Mouse (Mus musculus) heart, embryonic 14.5 days (tissue): Measurements from ENCODE around the gene Tm9sf1. TPM values are rescaled to one million over a fixed set of nuclear protein-coding genes. Genes with fewer than 3 reads are reported as not detected.

Source experiments
- ATAC-seq: fragments of 200-750 bp; cut with Nextera tagmentation; 2 replicates; pipeline ENCODE4 v1.8.0; 2017; ENCODE audit warnings: low read depth, moderate TSS enrichment; ENCODE audit not compliant: insufficient number of reproducible peaks, insufficient read depth, low FRiP score
- H3K27ac ChIP-seq, 2 experiments: fragments of 200-500 bp in 1 of 2; fragments of 300-500 bp in 1 of 2; sonication (generic) in 1 of 2; replicated peaks in 1 of 2; 2 replicates each; pipeline ENCODE4 v1.5.1; 2012 to 2014; ENCODE audit warnings: low read depth in 2 of 2, low read length in 2 of 2, control low read depth in 1 of 2, mild to moderate bottlenecking in 1 of 2, mixed read lengths in 1 of 2; ENCODE audit not compliant: control insufficient read depth in 1 of 2, insufficient read depth in 1 of 2
- H3K27me3 ChIP-seq: fragments of 300-500 bp; sonication (generic); 2 replicates; pipeline ENCODE4 v1.6.1; 2014; ENCODE audit warnings: mild to moderate bottlenecking, low read length, control low read depth; ENCODE audit not compliant: control insufficient read depth, insufficient read depth
- H3K36me3 ChIP-seq: fragments of 300-500 bp; sonication (generic); 2 replicates; pipeline ENCODE4 v1.6.1; 2014; ENCODE audit warnings: mild to moderate bottlenecking, control low read depth, low read length, mixed read lengths; ENCODE audit not compliant: control insufficient read depth, insufficient read depth
- H3K4me1 ChIP-seq, 2 experiments: fragments of 200-500 bp in 1 of 2; fragments of 300-500 bp in 1 of 2; sonication (generic) in 1 of 2; 2 replicates each; pipeline ENCODE4 v1.6.1; 2012 to 2014; ENCODE audit warnings: low read length in 2 of 2, control low read depth in 1 of 2, mixed read lengths in 1 of 2; ENCODE audit not compliant: control insufficient read depth in 2 of 2, insufficient read depth in 2 of 2
- H3K4me2 ChIP-seq: fragments of 300-500 bp; sonication (generic); 2 replicates; pipeline ENCODE4 v1.6.1; 2014; ENCODE audit warnings: mild to moderate bottlenecking, low read length
- H3K4me3 ChIP-seq, 2 experiments: fragments of 200-500 bp in 1 of 2; fragments of 300-500 bp in 1 of 2; sonication (generic) in 1 of 2; 2 replicates each; pipeline ENCODE4 v1.5.1; 2012 to 2014; ENCODE audit warnings: low read length in 2 of 2, mild to moderate bottlenecking in 2 of 2, control low read depth in 1 of 2, low read depth in 1 of 2, moderate library complexity in 1 of 2; ENCODE audit not compliant: control insufficient read depth in 1 of 2, insufficient read depth in 1 of 2
- H3K9ac ChIP-seq: fragments of 300-500 bp; sonication (generic); 2 replicates; pipeline ENCODE4 v1.6.1; 2014; ENCODE audit warnings: mild to moderate bottlenecking, low read length
- H3K9me3 ChIP-seq: fragments of 300-500 bp; sonication (generic); 2 replicates; pipeline ENCODE4 v1.6.1; 2016; ENCODE audit warnings: low read length, control low read depth; ENCODE audit not compliant: control insufficient read depth
- WGBS: fragments of 180-500 bp; shearing (Covaris S2); extraction: QIAGEN DNeasy Blood & Tissue Kit; methylation state at CpG from one replicate; pipeline ENCODE4 v1.1.7; 2014; 5-methylcytosine and 5-hydroxymethylcytosine counted together
- polyA plus RNA-seq: library from polyadenylated mRNA; unstranded; fragments of >200 nt; fragmentation: Nextera tagmentation; extraction: Ambion mirVana; gene quantifications from 2 replicates; pipeline ENCODE4 v1.2.1, GENCODE M21; 2014

The Tm9sf1 gene
- polyA plus RNA-seq, 1 experiment from 2014 or later, result 86.6 TPM

DNA sequence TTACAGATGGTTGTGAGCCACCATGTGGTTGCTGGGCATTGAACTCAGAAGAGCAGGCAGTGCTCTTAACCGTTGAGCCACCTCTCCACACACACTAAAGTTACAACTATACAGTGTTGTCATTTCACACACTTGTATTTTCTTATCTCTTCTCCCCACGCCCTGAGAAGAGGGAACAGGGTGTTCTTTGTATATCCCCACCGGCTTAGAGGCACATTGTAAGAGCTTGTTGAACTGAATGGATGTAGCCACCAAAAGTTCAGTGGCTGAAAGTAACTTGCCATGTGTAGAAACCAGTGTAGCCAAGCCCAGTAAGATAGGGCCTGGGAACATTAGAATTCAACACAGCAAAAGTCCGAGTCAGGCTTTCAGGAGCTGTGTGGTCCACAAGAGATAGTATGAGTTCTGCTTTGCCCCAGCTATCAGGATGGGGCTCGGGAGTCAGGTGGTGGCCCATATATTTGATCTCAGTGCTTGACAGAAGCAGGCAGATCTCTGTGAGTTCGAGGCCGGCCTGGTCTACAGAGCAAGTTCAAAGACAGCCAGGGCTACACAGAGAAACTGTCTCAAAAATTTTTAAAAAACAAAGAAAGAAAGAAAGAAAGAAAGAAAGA, 28.9 kb downstream of the Tm9sf1 start:
- H3K9ac ChIP-seq, result no peak overlapping the region
- no peak overlapping the region for H3K4me2 ChIP-seq
- H3K9me3 ChIP-seq, result no peaks in the 10 kb centered on the region
- no peak for ATAC-seq
- WGBS, result 58% methylated on average over 7 of the region's 7 CpGs
- H3K4me3 ChIP-seq, result no peak overlapping the region
- peaks cover 5 to 18% of the 10 kb centered on the region in 2 experiments; a peak in 3 of 4 replicates for H3K4me1 ChIP-seq
- H3K27ac ChIP-seq, result no peak overlapping the region
- peaks cover 6% of the 10 kb centered on the region for H3K36me3 ChIP-seq
- H3K27me3 ChIP-seq, result no peaks in the 10 kb centered on the region

DNA sequence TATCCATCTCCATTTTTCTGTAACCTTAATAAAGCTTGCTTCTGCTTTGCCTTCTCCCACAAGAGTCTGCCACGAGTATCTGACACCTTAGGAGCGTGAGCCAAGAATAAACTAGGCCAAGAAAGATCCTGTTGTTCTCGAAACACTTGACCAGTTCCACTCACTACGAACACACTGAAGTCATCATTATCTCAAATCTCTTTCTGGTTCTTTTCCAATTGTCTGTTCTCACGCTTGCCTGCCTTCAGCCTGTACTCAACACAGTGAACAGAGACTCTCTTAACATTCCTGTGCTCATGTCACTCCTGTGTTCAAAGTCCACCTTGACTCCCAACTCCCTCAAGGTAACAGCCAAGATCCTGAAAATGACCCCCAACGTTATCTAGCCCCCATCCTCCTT, 30.3 kb downstream of the Tm9sf1 start:
- Histone ChIP-seq H3K9ac (no peak overlapping the region), H3K4me2 (no peak overlapping the region), H3K9me3 (no peaks in the 10 kb centered on the region), H3K4me1 (peaks cover 3 to 12% of the 10 kb centered on the region in 2 experiments; a peak in 3 of 4 replicates), H3K27me3 (no peaks in the 10 kb centered on the region), H3K4me3 (no peak overlapping the region), H3K36me3 (peaks cover 19% of the 10 kb centered on the region), H3K27ac (0 out of 4 replicates have a peak overlapping the region, but pooled peaks of 1 of the 2 experiments have one; percentile 19)
- ATAC-seq, result no peak
- 18% methylated on average over 6 of the region's 6 CpGs for WGBS

DNA sequence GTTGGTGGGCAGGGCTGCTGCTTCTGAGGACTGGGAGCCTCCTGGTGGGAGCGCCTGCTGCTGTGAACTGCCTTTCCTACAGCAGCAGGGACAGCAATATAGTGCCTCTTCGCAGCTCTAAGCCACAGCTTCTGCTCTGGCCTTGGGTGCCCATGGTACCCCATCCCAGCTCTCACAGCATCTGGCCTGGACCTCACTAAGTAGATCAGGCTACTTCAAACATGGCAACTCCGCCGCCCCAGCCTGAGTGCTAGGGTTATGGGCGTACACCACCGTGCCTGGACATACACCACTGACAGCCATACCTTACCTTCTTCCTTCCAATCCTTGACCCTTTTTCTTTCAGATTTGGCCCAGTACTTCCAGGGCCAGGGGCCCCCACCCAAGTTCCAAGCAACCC, 35.3 kb downstream of the Tm9sf1 start:
- Histone ChIP-seq H3K36me3 (peaks cover 54% of the 10 kb centered on the region), H3K9ac (no peak overlapping the region), H3K27me3 (no peaks in the 10 kb centered on the region), H3K4me2 (no peak overlapping the region), H3K27ac (no peak overlapping the region), H3K4me1 (peaks cover 7 to 11% of the 10 kb centered on the region in 2 experiments; a peak in 3 of 4 replicates), H3K9me3 (no peaks in the 10 kb centered on the region), H3K4me3 (no peak overlapping the region)
- WGBS, result 95% methylated on average over 6 of the region's 6 CpGs
- ATAC-seq, result no peak

DNA sequence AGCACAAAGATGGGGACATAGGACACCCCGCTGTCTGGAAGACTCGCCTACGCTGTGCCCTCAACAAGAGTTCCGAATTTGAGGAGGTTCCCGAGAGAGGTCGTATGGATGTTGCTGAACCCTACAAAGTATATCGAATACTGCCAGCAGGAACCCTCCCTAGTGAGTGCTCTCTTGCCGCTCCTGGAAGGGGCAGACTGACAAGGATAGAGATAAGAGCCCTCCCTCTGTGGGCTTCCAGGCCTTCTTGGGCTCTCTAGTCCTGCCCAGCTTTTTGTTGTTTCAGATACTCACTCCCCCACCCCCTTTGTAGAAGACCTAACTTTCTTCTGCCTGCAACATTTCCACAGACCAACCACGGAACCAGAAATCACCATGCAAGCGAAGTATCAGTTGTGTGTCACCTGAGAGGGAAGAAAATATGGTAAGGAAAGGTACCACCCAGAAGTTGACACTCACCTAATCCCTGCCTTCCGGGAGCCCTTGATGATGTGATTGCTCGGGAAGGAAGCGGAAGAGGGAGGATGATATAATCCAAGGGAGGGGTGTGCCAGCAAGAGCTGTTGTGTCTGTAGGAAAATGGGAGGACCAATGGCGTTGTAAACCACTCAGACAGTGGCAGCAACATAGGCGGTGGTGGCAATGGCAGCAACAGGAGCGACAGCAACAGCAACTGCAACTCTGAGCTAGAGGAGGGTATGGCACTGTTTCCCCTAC, 37.7 kb downstream of the Tm9sf1 start:
- 80% methylated on average over 16 of the region's 16 CpGs for WGBS
- Histone ChIP-seq H3K9me3 (no peaks in the 10 kb centered on the region), H3K9ac (no peak overlapping the region)

DNA sequence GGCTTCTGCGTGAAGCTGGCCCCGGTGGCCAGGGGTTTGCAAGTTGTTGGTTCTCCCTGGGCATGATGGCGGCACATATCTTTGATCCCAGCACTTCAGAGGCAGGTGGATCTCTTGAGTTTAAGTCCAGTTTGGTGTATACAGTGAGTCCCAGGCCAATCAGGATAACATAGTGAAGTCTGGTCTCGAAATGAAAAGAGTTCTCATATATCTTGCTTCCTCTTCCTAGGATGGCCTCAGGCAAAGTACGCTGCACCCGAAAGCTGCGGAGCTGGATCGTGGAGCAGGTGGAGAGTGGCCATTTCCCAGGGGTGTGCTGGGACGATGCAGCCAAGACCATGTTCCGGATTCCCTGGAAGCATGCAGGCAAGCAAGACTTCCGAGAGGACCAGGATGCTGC, 38.8 kb downstream of the Tm9sf1 start:
- no peak overlapping the region for H3K27ac ChIP-seq
- ATAC-seq, result no peak
- WGBS, result 91% methylated on average over 11 of the region's 11 CpGs
- H3K9ac ChIP-seq, result no peak overlapping the region
- no peaks in the 10 kb centered on the region for H3K27me3 ChIP-seq
- H3K36me3 ChIP-seq, result peaks cover 84% of the 10 kb centered on the region
- no peaks in the 10 kb centered on the region for H3K9me3 ChIP-seq
- peak overlapping the region; percentile 78 for H3K4me2 ChIP-seq
- peak overlapping the region in 1 of 2 experiments; percentile 48; a peak in 1 of 4 replicates for H3K4me3 ChIP-seq
- peaks cover 7 to 8% of the 10 kb centered on the region in 2 experiments; a peak in 3 of 4 replicates for H3K4me1 ChIP-seq

More for the DNA sequence above, 37.7 kb downstream of the Tm9sf1 start:
- no peak overlapping the region for H3K4me3 ChIP-seq
- peaks cover 78% of the 10 kb centered on the region for H3K36me3 ChIP-seq
- no peaks in the 10 kb centered on the region for H3K27me3 ChIP-seq
- no peak overlapping the region for H3K4me2 ChIP-seq
- no peak for ATAC-seq
- H3K4me1 ChIP-seq, result peaks cover 7 to 8% of the 10 kb centered on the region in 2 experiments; a peak in 3 of 4 replicates
- no peak overlapping the region for H3K27ac ChIP-seq

DNA sequence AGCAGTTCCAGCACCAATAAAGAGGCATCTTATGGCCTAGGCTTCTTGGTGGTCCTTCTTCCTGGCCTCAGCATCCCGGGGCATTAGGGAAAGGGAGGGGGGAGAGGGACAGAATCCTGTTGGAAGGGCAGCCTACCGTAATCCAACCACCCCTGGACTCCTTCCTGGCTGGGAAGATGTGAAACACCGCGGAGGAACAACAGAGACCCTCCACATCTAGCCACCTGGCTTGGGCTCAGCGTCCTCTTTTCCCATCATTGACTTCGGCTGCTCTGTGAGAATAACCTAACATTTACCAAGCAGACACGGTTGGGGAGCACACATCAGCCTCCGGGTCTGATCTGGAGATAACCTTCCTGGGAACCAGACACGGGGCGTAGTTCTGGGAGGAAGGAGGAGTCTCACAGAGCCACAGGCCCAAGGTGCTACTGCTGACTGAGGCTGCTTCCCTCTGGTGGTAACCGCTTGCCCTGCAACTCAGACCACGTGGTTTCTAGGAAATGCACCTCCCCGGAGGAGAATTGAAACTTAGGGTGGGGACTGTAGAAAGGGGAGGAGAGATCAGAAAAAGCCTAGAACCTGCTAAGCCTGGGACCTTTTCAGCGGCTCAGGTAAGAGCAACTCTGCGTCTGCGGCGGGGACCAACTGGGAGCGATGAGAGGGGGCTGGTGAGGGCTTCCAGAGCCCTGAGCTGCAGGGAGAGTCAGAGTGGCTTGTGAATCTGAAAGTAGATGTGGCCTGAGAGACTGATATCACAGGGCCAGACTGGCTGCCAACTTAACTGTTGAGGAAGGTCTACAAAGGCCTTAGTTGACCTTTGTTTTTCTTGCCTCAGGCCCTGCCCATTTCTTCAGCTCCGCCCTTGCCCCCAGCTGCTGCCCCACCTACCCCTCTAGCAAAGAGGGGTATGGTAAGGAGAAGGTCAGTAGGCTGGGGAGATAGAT, 39.7 kb downstream of the Tm9sf1 start:
- Histone ChIP-seq H3K36me3 (peaks cover 84% of the 10 kb centered on the region), H3K27ac (peak overlapping the region; percentile 78 to 80), H3K4me3 (peak overlapping the region; percentile 48 to 60), H3K9ac (peak overlapping the region; percentile 75), H3K4me1 (peaks cover 7 to 8% of the 10 kb centered on the region in 2 experiments; a peak in 3 of 4 replicates), H3K27me3 (no peaks in the 10 kb centered on the region), H3K9me3 (no peaks in the 10 kb centered on the region), H3K4me2 (peak overlapping the region; percentile 78)
- 14% methylated on average over 19 of the region's 19 CpGs for WGBS
- ATAC-seq, result peak; percentile 81

DNA sequence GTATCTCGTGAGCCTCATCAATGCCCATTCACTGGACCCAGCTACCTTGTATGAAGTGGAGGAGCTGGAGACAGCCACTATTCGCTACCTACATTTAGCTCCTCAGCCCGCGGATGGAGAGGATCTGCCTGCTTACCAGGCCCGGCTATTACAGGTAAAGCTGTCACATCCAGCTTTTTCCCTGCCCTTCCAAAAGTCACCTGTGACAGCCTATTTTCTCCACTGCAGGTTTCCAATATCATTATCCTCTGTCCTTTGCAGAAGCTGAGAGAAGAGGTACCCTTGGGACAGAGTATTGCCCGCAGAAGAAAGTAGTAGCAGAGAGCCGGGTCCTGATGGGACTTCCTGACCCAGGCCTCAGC, 40.4 kb downstream of the Tm9sf1 start, which contains the start of gene Irf9:
Gene Irf9 (plus strand): TSS at position 301 of the 362 bp plus-strand sequence.
- peak within 1 kb of the TSS; percentile 78 for H3K4me2 ChIP-seq
- peaks cover 84% of the 10 kb centered on the region for H3K36me3 ChIP-seq
- H3K4me3 ChIP-seq, result peak within 1 kb of the TSS; percentile 48 to 60
- no peaks in the 10 kb centered on the region for H3K27me3 ChIP-seq
- WGBS, result 87% methylated on average over 7 of the region's 7 CpGs
- H3K4me1 ChIP-seq, result peaks cover 7 to 8% of the 10 kb centered on the region in 2 experiments; a peak in 3 of 4 replicates
- peak within 1 kb of the TSS; percentile 78 to 80 for H3K27ac ChIP-seq
- no peak for ATAC-seq
- peak within 1 kb of the TSS; percentile 75 for H3K9ac ChIP-seq
- no peaks in the 10 kb centered on the region for H3K9me3 ChIP-seq
